Mouse (Mus musculus) thymus, adult 2 months (tissue): ENCODE results near the gene Slc24a4.

ENCODE experiments used
- CTCF ChIP-seq: fragments of 200-500 bp; IDR thresholded peaks from 2 replicates; pipeline ENCODE4 v1.5.1; 2012; ENCODE audit warnings: mild to moderate bottlenecking, control low read depth, low read length, moderate library complexity, borderline replicate concordance; ENCODE audit not compliant: control insufficient read depth, poor library complexity, insufficient read depth; ENCODE audit errors: extremely low read depth
- POLR2A ChIP-seq: fragments of 200-500 bp; IDR thresholded peaks from 2 replicates; pipeline ENCODE4 v1.6.1; 2012; ENCODE audit warnings: mild to moderate bottlenecking, low read length, control low read depth, moderate library complexity; ENCODE audit not compliant: control insufficient read depth, poor library complexity, insufficient read depth; ENCODE audit errors: extremely low read depth

- TF ChIP-seq POLR2A (no peak), CTCF (no peak)
These were observed 156.8 kb downstream of the Slc24a4 start for GRCm38 (mm10) chr12:102285318-102285717.
